Mouse (Mus musculus) frontal cortex, postnatal 36 days (tissue): ENCODE results near the gene Rnf227.

Experiments used
- DNase-seq, 2 experiments: peaks; one replicate each; pipeline ENCODE4 v3.0.0; 2022; ENCODE audit warnings: low spot score in 2 of 2

Rnf227 gene

GRCm38 (mm10) chr11:69331152-69331551 lies 9.1 kb upstream of the Rnf227 start:
- no peak for DNase-seq

- DNase-seq: peak; percentile 77 to 80
Observed at GRCm38 (mm10) chr11:69331929-69332405, 8.3 kb upstream of the Rnf227 start.

GRCm38 (mm10) chr11:69332713-69333253 lies 7.5 kb upstream of the Rnf227 start:
- DNase-seq: no peak

GRCm38 (mm10) chr11:69333922-69334321 lies 6.3 kb upstream of the Rnf227 start:
- no peak for DNase-seq

GRCm38 (mm10) chr11:69334796-69335195 lies 5.5 kb upstream of the Rnf227 start:
- DNase-seq: no peak

- DNase-seq: no peak
Observed at GRCm38 (mm10) chr11:69346441-69346840, 6.2 kb downstream of the Rnf227 start.

- DNase-seq: no peak
Observed at GRCm38 (mm10) chr11:69356544-69356943, 16.3 kb downstream of the Rnf227 start.

- no peak for DNase-seq
Observed at GRCm38 (mm10) chr11:69357690-69358089, 17.4 kb downstream of the Rnf227 start.

GRCm38 (mm10) chr11:69362021-69362420 lies 21.8 kb downstream of the Rnf227 start:
- DNase-seq: no peak

GRCm38 (mm10) chr11:69362479-69362878 lies 22.2 kb downstream of the Rnf227 start:
- no peak for DNase-seq

GRCm38 (mm10) chr11:69364376-69364775 lies 24.1 kb downstream of the Rnf227 start:
- DNase-seq: peak in 1 of 2 experiments; percentile 22

- peak; percentile 88 to 91 for DNase-seq
Observed at GRCm38 (mm10) chr11:69364910-69365309, 24.6 kb downstream of the Rnf227 start.

- no peak for DNase-seq
Observed at GRCm38 (mm10) chr11:69365722-69366121, 25.5 kb downstream of the Rnf227 start.

GRCm38 (mm10) chr11:69366157-69366854 lies 26.0 kb downstream of the Rnf227 start:
- peak; percentile 93 to 95 for DNase-seq

- peak; percentile 37 to 53 for DNase-seq
Observed at GRCm38 (mm10) chr11:69366855-69367615, 26.8 kb downstream of the Rnf227 start.

- peak; percentile 15 to 19 for DNase-seq
Observed at GRCm38 (mm10) chr11:69367616-69368355, 27.5 kb downstream of the Rnf227 start.

- DNase-seq: no peak
Observed at GRCm38 (mm10) chr11:69368356-69369214, 28.3 kb downstream of the Rnf227 start.

- no peak for DNase-seq
Observed at GRCm38 (mm10) chr11:69369215-69369989, 29.1 kb downstream of the Rnf227 start, which contains the start of gene Chd3. Chd3 (minus strand) TSS chr11:69369406.

GRCm38 (mm10) chr11:69369990-69370816 lies 29.9 kb downstream of the Rnf227 start:
- no peak for DNase-seq
